ENCODE assay signal across 16 mouse cellular contexts in genomic region chr2:97990666-97991065, GRCm38 (mm10).
"Had no signal": no experiment of that assay in that cellular context is flagged by ENCODE, and none has a peak within 500 bp of the region (broad histone marks: within the 10 kb centered on the region; RNA-seq: fewer than 3 reads in every experiment).

No protein-coding gene starts in this region.

- DNase-seq: gastrocnemius, adult 2 months; gastrocnemius, postnatal 10 days; gastrocnemius, postnatal 25 days; heart, adult 18-20 months; heart, postnatal 10 days; heart, postnatal 4 days; kidney, adult 11 months; kidney, adult 2 months; kidney, adult 9 months; kidney, postnatal 14 days; kidney, postnatal 36 days; layer of hippocampus, adult 9-11 months; layer of hippocampus, postnatal 36 days had no signal

- ATAC-seq: hindbrain, embryonic 16.5 days; intestine, embryonic 16.5 days; liver, embryonic 12.5 days had no signal
